Mouse (Mus musculus) small intestine, adult 2 months (tissue): Measurements from ENCODE around the gene Slc30a9.

Experiments
- CTCF ChIP-seq: fragments of 200-500 bp; IDR thresholded peaks from 2 replicates; pipeline ENCODE4 v1.5.1; 2012; ENCODE audit warnings: low read depth, mild to moderate bottlenecking, control low read depth, inconsistent platforms, low read length, moderate library complexity, mixed read lengths; ENCODE audit not compliant: insufficient replicate concordance, insufficient read length; ENCODE audit errors: extremely low read depth
- POLR2A ChIP-seq: fragments of 200-500 bp; IDR thresholded peaks from 2 replicates; pipeline ENCODE4 v1.6.1; 2012; ENCODE audit warnings: low read depth, mild to moderate bottlenecking, control low read depth, inconsistent platforms, low read length, moderate library complexity

- TF ChIP-seq CTCF, result no peak
- no peak for TF ChIP-seq POLR2A
Observed at GRCm38 (mm10) chr5:67311811-67312521, 5.2 kb downstream of the Slc30a9 start.
